Mouse (Mus musculus): ENCODE measurements around the gene Tmem94. TPM values are rescaled to one million over a fixed set of nuclear protein-coding genes. Genes with fewer than 3 reads are reported as not detected.

The Tmem94 gene
- 28.4 and 31.0 TPM in 2 replicates for polyA plus RNA-seq (2015; fragmentation: Nextera tagmentation; extraction: Ambion mirVana)

DNA sequence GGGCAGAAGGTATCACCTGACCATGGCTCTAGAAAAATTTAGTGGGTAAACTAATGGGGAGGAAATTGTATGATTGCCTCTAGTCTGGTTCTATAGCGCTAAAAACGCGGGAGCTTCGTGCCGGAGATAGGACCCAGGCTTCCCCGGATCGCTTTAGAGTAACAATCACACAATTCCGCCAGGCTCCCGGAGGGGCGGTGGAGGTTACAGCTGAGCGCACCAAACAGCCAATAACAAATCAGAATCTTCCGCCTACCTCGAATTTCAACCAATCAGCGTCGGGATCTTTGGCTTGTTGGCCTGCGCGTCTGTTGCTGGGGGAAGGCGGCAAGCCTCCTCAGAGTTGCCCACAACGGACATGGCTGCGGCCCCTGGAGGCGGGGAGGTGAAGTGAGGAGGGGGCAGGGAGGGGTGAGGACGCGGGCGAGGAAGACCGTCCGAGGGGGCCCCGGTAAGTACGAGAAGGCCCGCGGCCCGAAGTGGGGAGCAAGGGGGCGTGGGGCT lies at the start of gene Tmem94:
TSS of gene Tmem94 (plus strand) at position 331 of the 504 bp plus-strand sequence.
- ATAC-seq (replicated peaks): peak; percentile 98
- no peaks in the 10 kb centered on the region for H3K9me3 ChIP-seq
- peak within 1 kb of the TSS; percentile 90 for H3K4me3 ChIP-seq
- no peaks in the 10 kb centered on the region for H3K36me3 ChIP-seq (replicated peaks)
- peaks cover 30% of the 10 kb centered on the region for H3K4me1 ChIP-seq
- WGBS: 0% methylated on average over 32 of the region's 32 CpGs
- H3K9ac ChIP-seq: peak within 1 kb of the TSS; percentile 95
- no peaks in the 10 kb centered on the region for H3K27me3 ChIP-seq (replicated peaks)
- peak within 1 kb of the TSS; percentile 61 for H3K4me2 ChIP-seq
- peak within 1 kb of the TSS; percentile 88 for H3K27ac ChIP-seq

DNA sequence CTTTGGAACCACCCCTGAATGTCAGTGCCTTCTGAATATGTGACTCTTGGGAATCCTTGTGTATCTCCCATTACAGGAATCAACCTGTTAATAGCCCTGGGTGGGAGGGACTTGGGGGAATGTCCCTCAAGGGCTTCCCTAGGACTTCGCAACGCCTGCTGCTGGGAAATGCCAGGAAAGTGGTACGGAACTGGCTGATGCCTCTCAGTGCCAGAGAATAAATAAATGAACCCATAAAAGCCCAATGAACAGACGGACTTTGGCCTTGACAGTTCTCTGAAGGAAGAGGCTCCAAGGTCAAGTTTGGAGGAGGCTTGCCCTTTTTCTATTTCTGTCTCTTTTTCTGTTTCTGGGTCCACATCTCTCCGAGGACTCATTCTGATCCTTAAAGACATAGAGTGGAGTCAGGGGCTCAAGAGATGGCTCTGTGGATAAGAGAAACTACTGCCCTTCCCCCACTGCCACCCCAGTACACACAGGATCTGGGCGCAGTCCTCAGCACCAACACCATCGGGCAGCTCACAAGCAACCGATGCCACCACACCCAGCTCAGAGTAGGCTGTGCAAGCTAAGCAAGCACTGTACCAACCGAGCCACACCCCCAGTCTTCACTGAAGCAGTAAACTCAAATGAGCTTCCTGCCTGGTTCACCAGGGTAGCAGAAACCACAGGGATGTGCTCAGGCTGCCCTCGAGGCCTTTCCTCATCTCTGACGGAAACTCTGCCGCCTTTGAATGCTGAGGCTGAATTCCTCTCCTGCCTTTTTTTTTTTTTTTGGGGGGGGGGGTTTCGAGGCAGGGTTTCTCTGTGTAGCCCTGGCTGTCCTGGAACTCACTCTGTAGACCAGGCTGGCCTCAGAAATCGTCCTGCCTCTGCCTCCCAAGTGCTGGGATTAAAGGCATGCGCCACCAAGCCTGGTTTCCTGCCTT lies 48.6 kb upstream of the Tmem94 start:
- Histone ChIP-seq H3K4me1 (no peaks in the 10 kb centered on the region), H3K9ac (no peak overlapping the region), H3K4me3 (no peak overlapping the region), H3K9me3 (no peaks in the 10 kb centered on the region), H3K27ac (no peak overlapping the region), H3K4me2 (no peak overlapping the region), H3K27me3 (replicated peaks) (no peaks in the 10 kb centered on the region), H3K36me3 (replicated peaks) (no peaks in the 10 kb centered on the region)
- ATAC-seq (replicated peaks): no peak
- 73% methylated on average over 15 of the region's 15 CpGs for WGBS

DNA sequence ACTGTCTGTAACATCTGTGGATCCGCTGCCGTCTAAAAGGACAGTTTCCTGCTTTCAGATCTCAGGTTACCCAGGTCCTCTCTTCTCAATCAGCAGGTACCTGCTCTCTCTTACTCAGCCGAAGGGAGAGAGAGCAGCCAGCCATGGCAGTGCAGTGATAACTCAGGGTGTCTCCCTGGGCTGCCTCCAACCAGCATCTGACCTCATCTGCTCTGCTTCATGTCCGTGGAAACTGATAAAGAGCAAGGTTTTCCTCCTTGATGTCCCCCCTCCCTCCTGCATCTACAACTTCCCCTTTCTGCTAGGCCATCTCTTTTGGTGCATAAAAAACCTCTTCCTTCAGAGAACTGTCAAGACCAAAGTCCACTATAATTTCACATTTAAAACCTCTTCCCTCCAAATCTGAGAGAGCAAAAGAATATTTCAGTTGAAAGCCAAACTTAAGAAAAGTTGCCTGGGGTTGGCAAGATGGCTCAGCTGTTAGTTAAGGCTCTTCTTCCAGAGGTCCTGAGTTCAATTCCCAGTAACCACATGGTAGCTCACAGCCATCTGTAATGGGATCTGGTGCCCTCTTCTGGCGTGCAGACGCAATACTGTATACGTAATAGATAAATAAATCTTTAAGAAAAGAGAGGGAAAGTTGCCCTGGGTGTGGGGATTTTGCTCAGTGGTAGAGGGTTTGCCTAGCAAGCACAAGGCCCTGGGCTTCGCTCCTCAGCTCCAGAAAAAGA lies 47.4 kb upstream of the Tmem94 start:
- 61% methylated on average over 8 of the region's 8 CpGs for WGBS
- no peak for ATAC-seq (replicated peaks)
- no peak overlapping the region for H3K9ac ChIP-seq
- H3K27ac ChIP-seq: no peak overlapping the region
- no peaks in the 10 kb centered on the region for H3K9me3 ChIP-seq
- H3K4me1 ChIP-seq: peaks cover 2% of the 10 kb centered on the region; the same call in 1 of the 2 replicates
- H3K27me3 ChIP-seq (replicated peaks): no peaks in the 10 kb centered on the region
- no peak overlapping the region for H3K4me2 ChIP-seq
- no peak overlapping the region for H3K4me3 ChIP-seq
- H3K36me3 ChIP-seq (replicated peaks): no peaks in the 10 kb centered on the region

DNA sequence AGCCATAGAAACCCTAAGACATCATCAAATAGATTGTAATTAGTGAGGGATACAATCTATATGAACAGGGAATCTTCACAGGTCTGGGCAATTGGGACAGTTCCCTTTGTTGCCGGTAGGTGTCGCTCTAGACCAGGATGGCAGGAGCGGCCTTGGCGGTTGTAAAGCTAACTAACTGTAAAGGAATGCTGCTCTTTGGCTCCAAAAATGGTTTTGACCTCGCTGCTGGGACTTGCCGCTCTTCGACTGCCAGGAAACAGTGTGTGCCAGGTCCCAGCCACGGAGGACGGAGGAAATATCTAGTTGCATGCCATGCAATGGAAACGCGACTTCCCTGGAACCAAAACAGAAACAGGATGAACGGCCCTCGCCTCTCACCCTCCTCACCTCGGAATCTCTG lies 42.6 kb upstream of the Tmem94 start:
- no peak for ATAC-seq (replicated peaks)
- no peaks in the 10 kb centered on the region for H3K27me3 ChIP-seq (replicated peaks)
- peak overlapping the region; percentile 22; the same call in 1 of the 2 replicates for H3K4me2 ChIP-seq
- no peaks in the 10 kb centered on the region for H3K9me3 ChIP-seq
- H3K4me1 ChIP-seq: peaks cover 3% of the 10 kb centered on the region; the same call in 1 of the 2 replicates
- WGBS: 17% methylated on average over 14 of the region's 14 CpGs
- H3K27ac ChIP-seq: no peak overlapping the region
- H3K36me3 ChIP-seq (replicated peaks): no peaks in the 10 kb centered on the region
- no peak overlapping the region for H3K4me3 ChIP-seq
- no peak overlapping the region for H3K9ac ChIP-seq

DNA sequence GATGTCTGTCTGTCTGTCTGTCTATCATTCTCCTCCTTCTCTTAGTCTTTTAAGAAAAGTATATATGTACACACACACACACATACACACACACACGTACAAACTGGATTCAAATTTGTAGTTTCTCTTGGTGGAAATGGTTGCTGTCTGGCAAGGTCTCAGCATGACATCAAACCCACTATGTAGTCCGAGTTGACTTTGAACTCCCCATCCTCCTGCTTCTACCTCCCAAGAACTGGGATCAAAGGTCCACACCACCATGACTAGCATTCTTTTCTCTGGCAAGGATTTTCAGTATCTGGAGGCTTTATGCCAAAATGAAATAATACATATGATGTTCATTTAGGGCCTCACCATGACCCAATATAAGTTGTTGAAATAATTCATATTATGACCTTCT lies 42.0 kb upstream of the Tmem94 start:
- 81% methylated on average over 2 of the region's 2 CpGs for WGBS
- peaks cover 3% of the 10 kb centered on the region; the same call in 1 of the 2 replicates for H3K4me1 ChIP-seq
- no peak overlapping the region for H3K9ac ChIP-seq
- no peak overlapping the region for H3K4me2 ChIP-seq
- no peak overlapping the region for H3K27ac ChIP-seq
- no peak overlapping the region for H3K4me3 ChIP-seq
- H3K9me3 ChIP-seq: no peaks in the 10 kb centered on the region
- H3K36me3 ChIP-seq (replicated peaks): no peaks in the 10 kb centered on the region
- no peaks in the 10 kb centered on the region for H3K27me3 ChIP-seq (replicated peaks)
- no peak for ATAC-seq (replicated peaks)

- Histone ChIP-seq H3K4me2 (no peak overlapping the region), H3K9ac (no peak overlapping the region), H3K27ac (no peak overlapping the region), H3K4me3 (no peak overlapping the region), H3K36me3 (replicated peaks) (no peaks in the 10 kb centered on the region), H3K27me3 (replicated peaks) (no peaks in the 10 kb centered on the region), H3K9me3 (no peaks in the 10 kb centered on the region), H3K4me1 (no peaks in the 10 kb centered on the region)
- ATAC-seq (replicated peaks): no peak
- WGBS: 61% methylated on average over 11 of the region's 11 CpGs
Measured at GRCm38 (mm10) chr11:115734041-115734686, 31.1 kb upstream of the Tmem94 start.

DNA sequence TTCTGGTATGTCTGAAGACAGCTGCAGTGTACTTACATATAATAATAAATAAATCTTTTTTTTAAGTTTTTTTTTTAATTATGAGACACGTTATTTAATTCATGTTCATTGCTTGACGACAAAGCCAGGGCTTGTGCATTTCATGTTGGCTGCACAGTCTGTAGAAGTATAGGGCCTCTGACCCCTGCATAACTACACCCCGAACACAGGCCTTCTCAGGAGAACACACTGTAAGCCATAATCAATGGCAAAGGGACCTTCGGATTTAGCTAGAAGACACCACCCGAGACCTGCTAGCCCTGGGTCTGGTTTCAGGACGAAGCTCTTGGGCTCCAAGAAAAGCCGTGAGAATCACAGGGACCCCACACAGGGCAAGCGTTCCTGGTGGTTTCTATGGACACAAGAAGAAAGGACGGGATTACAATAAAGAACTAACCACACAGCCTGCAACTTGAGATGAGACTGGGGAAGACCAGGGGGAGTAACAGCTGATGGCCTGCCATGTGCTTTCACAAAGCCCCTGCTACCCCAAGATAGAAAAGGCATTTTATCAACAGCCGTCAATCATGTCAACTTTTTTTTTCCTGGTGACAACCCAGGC lies 27.5 kb upstream of the Tmem94 start:
- H3K9me3 ChIP-seq: no peaks in the 10 kb centered on the region
- 19% methylated on average over 10 of the region's 10 CpGs for WGBS
- H3K4me3 ChIP-seq: no peak overlapping the region
- H3K9ac ChIP-seq: no peak overlapping the region
- no peaks in the 10 kb centered on the region for H3K27me3 ChIP-seq (replicated peaks)
- no peak overlapping the region for H3K4me2 ChIP-seq
- no peaks in the 10 kb centered on the region for H3K36me3 ChIP-seq (replicated peaks)
- ATAC-seq (replicated peaks): no peak
- no peak overlapping the region for H3K27ac ChIP-seq
- no peaks in the 10 kb centered on the region for H3K4me1 ChIP-seq

DNA sequence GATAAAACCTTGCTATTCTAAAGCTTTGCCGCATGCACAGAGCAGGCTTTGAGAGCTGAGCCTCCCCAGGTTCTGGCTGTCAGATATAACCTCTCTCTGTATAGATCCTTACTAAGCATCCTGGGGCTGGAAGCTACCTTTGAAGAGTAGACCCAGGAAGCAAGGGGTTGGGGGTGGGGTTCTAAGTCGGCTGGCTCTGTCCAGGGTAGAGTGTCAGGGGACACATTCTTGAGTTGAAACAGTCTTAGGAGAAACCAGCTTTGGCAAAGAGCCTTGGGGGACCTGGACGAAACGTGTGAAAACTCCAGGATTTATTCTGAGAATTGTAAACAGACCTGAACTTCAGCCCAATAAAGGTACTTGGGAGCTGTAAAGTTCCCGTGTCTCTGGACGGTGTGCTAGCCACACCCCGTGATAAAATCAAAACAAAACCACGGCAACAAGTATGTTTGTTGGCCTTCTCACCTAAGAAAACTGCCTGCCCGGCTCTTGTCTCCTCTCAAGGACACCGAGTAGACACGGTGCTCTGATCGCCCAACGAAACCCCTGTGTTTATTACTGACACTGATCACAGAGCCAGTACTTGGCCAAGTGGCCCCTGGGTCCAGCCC lies 26.9 kb upstream of the Tmem94 start:
- Histone ChIP-seq H3K4me3 (no peak overlapping the region), H3K36me3 (replicated peaks) (no peaks in the 10 kb centered on the region), H3K4me2 (no peak overlapping the region), H3K9me3 (no peaks in the 10 kb centered on the region), H3K9ac (no peak overlapping the region), H3K27ac (no peak overlapping the region), H3K4me1 (no peaks in the 10 kb centered on the region), H3K27me3 (replicated peaks) (no peaks in the 10 kb centered on the region)
- no peak for ATAC-seq (replicated peaks)
- WGBS: 51% methylated on average over 13 of the region's 13 CpGs

DNA sequence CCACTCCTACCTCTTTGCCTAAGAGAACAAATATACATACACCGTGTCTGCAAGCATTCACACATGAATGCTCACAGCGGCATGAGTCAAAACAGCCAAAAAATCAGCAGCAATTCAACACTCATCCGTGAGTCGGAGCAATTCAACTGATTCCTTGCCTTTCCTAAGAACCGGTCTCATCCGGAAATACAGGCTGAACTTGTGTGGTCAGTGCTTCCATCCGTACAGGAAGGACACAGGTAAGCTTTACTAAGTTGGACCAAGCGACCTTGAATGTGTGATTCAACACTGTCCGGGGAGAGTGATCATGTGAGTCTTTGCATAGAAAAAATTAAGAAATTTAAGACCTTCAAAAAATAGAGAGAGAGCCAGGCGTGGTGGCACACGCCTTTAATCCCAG lies 24.2 kb upstream of the Tmem94 start:
- Histone ChIP-seq H3K4me1 (no peaks in the 10 kb centered on the region), H3K9me3 (no peaks in the 10 kb centered on the region), H3K4me2 (no peak overlapping the region), H3K36me3 (replicated peaks) (no peaks in the 10 kb centered on the region), H3K27me3 (replicated peaks) (no peaks in the 10 kb centered on the region), H3K9ac (no peak overlapping the region), H3K27ac (no peak overlapping the region), H3K4me3 (no peak overlapping the region)
- WGBS: 90% methylated on average over 11 of the region's 11 CpGs
- no peak for ATAC-seq (replicated peaks)

DNA sequence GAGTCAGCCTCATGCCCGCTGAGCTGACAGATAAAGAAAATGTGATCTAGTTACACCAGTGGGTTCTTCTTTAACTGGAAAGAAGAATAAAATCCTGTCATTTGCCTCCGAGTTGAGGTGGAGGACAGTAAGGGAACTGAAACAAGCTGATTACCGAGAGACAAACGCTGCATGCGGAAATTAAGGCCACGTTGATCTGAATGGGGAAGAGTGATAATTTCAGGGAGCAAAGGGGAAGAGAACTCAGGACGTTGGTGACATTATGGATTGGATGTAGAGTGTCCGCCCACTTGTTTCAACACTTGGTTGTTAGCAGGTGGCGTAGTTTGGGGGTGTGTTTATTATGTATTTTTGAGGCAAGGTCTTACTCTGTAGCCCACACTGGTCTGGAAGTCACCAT lies 22.3 kb upstream of the Tmem94 start:
- H3K4me3 ChIP-seq: no peak overlapping the region
- H3K36me3 ChIP-seq (replicated peaks): no peaks in the 10 kb centered on the region
- 89% methylated on average over 9 of the region's 9 CpGs for WGBS
- no peak overlapping the region for H3K9ac ChIP-seq
- H3K4me1 ChIP-seq: peaks cover 5% of the 10 kb centered on the region; the same call in 1 of the 2 replicates
- no peak overlapping the region for H3K4me2 ChIP-seq
- ATAC-seq (replicated peaks): no peak
- H3K9me3 ChIP-seq: no peaks in the 10 kb centered on the region
- no peaks in the 10 kb centered on the region for H3K27me3 ChIP-seq (replicated peaks)
- no peak overlapping the region for H3K27ac ChIP-seq

DNA sequence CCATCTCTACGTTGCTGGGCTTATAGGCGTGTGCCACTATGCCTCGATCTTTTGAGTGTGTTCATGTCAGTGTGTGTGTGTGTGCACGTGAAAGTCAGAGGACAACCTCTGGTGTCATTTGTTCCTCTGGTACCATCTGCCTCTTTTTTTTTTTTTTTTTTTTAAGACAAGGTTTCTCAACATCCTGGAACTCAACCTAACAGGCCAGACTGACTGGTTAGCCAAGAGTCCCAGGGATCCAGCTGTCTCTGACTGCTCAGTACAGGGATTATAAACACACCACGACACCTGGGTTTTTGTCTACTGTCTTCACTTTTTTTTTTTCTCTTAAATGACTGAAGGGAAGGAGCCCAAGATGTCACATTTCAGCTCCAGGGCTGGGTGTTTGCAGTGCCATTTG lies 20.8 kb upstream of the Tmem94 start:
- no peaks in the 10 kb centered on the region for H3K36me3 ChIP-seq (replicated peaks)
- H3K9ac ChIP-seq: no peak overlapping the region
- ATAC-seq (replicated peaks): no peak
- H3K4me2 ChIP-seq: no peak overlapping the region
- 93% methylated on average over 5 of the region's 5 CpGs for WGBS
- no peak overlapping the region for H3K27ac ChIP-seq
- H3K9me3 ChIP-seq: no peaks in the 10 kb centered on the region
- peaks cover 5% of the 10 kb centered on the region; the same call in 1 of the 2 replicates for H3K4me1 ChIP-seq
- no peak overlapping the region for H3K4me3 ChIP-seq
- H3K27me3 ChIP-seq (replicated peaks): no peaks in the 10 kb centered on the region
